In genomic region chr5:42502802-42503136, GRCm38 (mm10) we compare ENCODE assay signal across 21 mouse cellular contexts.
"Had no signal": no experiment of that assay in that cellular context is flagged by ENCODE, and none has a peak within 500 bp of the region (broad histone marks: within the 10 kb centered on the region; RNA-seq: fewer than 3 reads in every experiment).

No protein-coding gene starts in this region.

- H3K27ac ChIP-seq: kidney, embryonic 15.5 days; limb, embryonic 12.5 days; limb, embryonic 15.5 days; liver, embryonic 14.5 days; macrophage; stomach, postnatal 0 days had no signal

- H3K9ac ChIP-seq: kidney, embryonic 15.5 days; limb, embryonic 12.5 days; limb, embryonic 15.5 days; liver, embryonic 14.5 days; liver, postnatal 0 days; lung, embryonic 14.5 days had no signal

- H3K36me3 ChIP-seq: kidney, embryonic 15.5 days; limb, embryonic 12.5 days; limb, embryonic 15.5 days had no signal

- H3K4me2 ChIP-seq: kidney, embryonic 15.5 days; limb, embryonic 12.5 days; limb, embryonic 15.5 days; liver, embryonic 11.5 days; lung, embryonic 14.5 days had no signal

- H3K4me3 ChIP-seq: kidney, embryonic 15.5 days; limb, embryonic 12.5 days; limb, embryonic 15.5 days had no signal

- ATAC-seq: liver, postnatal 0 days; lung, postnatal 0 days had no signal

- H3K4me1 ChIP-seq: kidney, embryonic 15.5 days; limb, embryonic 12.5 days; limb, embryonic 15.5 days had no signal

- DNase-seq: kidney, adult 11 months; kidney, adult 8-10 months; kidney, postnatal 10 days; kidney, postnatal 36 days; left cerebral cortex, postnatal 4 days; liver, postnatal 0 days; lung, embryonic 14.5 days; right cerebral cortex, adult 18-20 months; right cerebral cortex, postnatal 14 days; right cerebral cortex, postnatal 4 days; thymus, adult 2 months; thymus, postnatal 14 days; thymus, postnatal 4 days had no signal

- H3K9me3 ChIP-seq: kidney, embryonic 15.5 days; limb, embryonic 12.5 days; limb, embryonic 15.5 days had no signal

- H3K27me3 ChIP-seq: kidney, embryonic 15.5 days; limb, embryonic 12.5 days; limb, embryonic 15.5 days had no signal
